Mouse (Mus musculus) urinary bladder, postnatal 4 days (tissue): ENCODE data around the gene Atp1a3.

Experiments used
- DNase-seq, 2 experiments: peaks; one replicate each; pipeline ENCODE4 v3.0.0; 2021 to 2022; ENCODE audit warnings: low spot score in 2 of 2

Atp1a3 gene

GRCm38 (mm10) chr7:25003820-25004388 lies 1.9 kb downstream of the Atp1a3 start:
- no peak for DNase-seq

GRCm38 (mm10) chr7:25003291-25003690 lies 2.5 kb downstream of the Atp1a3 start:
- DNase-seq: no peak

DNA sequence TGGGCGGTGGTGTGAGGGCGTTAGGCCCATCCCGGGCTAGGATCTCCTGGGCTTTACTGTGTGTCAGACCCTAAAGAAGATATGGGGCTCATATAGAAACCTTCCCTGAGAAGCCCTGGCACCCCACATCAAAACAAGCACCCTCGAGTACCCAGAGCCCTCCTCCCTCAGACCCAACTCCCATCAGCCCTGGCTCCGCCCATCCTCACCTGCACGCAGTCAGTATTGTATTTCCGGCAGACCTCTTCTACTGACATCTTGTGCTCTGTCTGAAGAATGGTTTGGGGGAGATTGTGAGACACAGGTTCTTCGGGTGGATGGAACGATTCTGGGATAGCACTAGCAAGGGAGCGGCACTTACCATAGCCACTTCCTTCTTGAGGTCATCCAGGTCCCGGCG lies 5.0 kb downstream of the Atp1a3 start:
- no peak for DNase-seq

GRCm38 (mm10) chr7:25000211-25000610 lies 5.5 kb downstream of the Atp1a3 start:
- no peak for DNase-seq

- DNase-seq: no peak
These were observed 12.7 kb downstream of the Atp1a3 start for GRCm38 (mm10) chr7:24993081-24993480.

DNA sequence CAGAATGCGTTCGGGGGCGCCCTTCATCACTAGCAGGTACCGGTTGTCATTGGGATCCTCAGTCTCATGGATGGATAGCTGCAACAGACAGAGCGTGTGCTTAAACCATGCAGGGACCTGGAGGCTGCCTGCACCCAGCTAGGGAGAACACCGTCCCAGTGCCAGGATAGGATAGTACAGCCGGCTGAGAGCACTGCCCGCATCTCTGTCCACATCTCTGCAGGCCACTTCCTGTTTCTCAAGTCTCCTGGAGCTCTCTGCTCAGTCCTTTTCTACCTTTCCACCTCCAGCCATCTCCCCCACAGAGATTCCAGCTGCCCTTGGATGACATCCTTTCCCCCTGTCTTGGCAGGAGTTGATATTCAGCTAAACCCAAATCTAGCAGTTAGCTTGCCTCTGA lies 15.3 kb downstream of the Atp1a3 start:
- no peak for DNase-seq

GRCm38 (mm10) chr7:24987941-24988340 lies 17.8 kb downstream of the Atp1a3 start:
- DNase-seq: no peak

- no peak for DNase-seq
These were observed 20.0 kb downstream of the Atp1a3 start for GRCm38 (mm10) chr7:24985799-24986198.

GRCm38 (mm10) chr7:24984307-24984706 lies 21.5 kb downstream of the Atp1a3 start:
- no peak for DNase-seq

DNA sequence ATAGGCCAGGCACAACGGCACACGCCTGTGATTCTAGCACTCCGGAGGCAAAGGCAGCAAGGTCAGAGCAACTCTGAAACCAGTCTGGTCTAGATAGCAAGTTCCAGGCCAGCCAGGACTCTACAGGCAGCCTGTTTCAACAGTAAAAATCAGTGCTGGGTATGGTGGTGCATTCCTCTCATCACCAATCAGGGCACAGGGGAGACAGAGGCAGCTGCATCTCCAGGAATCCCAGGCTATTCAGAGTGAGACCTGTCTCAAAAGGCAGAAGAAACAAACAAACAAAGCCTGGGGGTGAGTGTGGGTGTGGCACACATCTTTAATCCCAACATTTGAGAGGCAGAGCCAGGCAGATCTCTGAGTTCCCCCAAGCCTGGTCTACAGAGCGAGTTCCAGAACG lies 22.4 kb downstream of the Atp1a3 start:
- no peak for DNase-seq

- DNase-seq: no peak
These were observed 25.3 kb downstream of the Atp1a3 start for GRCm38 (mm10) chr7:24980439-24980838.

- no peak for DNase-seq
These were observed 27.0 kb downstream of the Atp1a3 start for GRCm38 (mm10) chr7:24978781-24979180.

- DNase-seq: no peak
These were observed 30.7 kb downstream of the Atp1a3 start for GRCm38 (mm10) chr7:24974893-24975595.

DNA sequence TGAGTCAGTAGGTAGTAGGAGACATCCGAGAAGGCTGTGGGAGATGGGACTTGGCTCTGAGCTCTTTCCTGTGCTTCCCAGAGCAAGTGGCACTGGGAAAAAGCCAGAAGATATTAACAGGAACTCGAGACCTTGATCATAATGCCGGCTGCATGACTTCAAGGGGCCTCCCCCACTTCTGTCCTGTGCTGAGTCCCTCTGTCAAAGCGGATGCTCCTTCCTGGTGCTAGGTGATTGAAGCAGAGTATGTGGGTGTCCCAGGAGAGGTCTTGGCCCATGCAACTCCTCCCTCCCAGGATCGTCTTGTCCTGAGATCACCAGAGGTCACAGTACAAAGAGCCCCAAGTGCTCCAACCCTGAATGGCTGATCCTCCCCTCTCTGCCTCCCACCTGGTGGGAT lies 31.9 kb downstream of the Atp1a3 start:
- no peak for DNase-seq

- DNase-seq: no peak
These were observed 32.5 kb downstream of the Atp1a3 start for GRCm38 (mm10) chr7:24973208-24973607.

DNA sequence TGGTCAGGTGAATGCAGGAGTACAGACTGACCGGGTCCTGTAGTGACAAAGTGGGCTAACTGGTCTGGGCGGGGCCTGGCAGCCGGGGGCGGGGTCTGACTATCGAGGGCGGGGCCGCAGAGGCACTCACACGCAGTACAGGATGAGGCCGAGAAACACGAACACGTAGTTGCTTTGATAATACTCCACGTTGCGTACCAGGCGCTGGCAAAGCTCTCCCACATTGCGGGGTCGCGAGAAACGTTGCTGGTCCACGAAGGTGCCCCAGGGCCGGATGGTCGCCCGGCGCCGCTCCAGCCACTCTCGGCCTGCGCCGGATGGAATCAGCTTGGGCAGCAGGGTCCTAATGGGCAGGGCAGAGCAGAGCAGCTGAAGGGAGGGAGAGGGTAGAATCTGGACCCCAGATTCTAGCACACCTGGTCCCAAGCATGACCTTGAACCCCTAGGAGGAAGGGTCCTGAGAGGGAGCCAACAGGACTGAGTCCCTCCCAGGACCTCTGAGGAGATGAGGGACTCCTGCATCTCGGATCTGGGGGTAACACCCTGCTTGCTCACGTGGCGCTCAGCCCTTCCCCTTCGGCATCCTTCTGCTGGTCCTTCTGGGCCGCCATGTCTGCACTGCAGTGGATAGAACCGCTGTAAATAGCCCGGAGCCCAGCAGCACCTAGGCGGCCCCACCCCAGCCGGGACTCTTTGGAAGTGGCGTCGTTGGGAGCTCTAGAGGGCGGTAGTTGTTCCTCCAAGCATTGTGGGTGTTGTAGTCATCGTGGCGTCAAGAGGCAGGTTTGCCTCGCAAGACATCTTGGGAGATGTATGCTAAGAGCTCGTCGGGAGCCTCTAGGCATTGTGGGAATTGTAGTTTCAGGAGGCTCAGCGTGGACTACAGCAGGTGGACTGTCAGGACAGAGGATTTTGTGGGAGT lies 33.5 kb downstream of the Atp1a3 start, which contains the start of gene Rabac1:
TSS of gene Rabac1 (minus strand) at position 783 of the 922 bp plus-strand sequence.
- DNase-seq: peak; percentile 85 to 87

DNA sequence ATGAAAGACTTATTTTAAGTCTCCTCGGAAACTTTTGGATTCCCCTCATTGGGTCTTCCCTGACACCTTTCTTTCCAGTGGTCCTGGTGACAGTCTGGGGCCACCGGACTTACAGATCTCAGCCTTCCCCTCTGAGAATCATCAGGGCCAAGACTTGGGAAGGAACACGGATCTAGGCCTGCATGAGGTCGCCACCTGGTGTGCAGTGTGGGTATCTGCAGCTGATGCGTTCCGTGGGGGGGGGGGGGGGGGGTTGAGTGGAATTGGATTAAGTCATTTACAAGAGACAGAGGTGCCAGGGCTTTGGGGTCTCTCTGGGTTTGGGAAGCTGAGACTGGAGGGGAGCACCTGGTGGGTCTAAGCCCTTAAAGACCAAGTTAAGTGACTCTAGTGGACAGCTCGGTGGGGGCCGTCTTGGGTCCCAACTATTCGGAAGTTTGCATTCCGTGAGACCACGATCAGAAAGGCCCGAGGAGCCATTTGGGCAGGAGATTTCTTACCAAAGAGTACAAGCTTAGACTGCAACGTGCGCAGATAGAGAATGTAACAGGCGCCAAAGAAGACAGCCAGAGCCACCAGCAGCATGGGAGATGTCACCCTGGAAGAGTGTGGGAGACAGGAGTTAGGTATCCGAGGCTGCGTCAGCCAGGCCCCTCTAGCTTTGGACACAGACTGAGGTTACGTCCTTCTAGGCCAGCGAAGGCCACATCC lies 34.3 kb downstream of the Atp1a3 start:
- DNase-seq: no peak

DNA sequence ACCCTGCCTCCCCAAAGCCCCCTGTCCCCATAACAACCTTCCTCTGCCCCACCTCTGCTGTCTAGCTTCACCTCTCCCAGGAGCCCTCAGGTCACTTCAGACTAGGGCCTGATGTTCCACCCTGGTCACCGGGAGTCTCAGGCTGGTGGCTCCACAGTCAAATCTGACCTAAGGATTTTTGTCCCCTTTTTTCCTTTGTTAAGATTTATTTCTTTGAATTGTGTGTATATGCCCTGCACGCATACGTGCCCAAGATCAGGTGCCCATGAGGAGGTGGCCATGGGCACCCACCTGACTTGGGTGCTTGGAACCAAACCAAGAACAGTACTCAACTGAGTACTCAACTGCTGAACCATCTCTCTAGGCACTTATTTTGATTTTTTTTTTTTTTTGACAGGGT lies 35.4 kb downstream of the Atp1a3 start:
- DNase-seq: no peak

GRCm38 (mm10) chr7:24969805-24970204 lies 36.0 kb downstream of the Atp1a3 start:
- DNase-seq: no peak

GRCm38 (mm10) chr7:24968463-24968862 lies 37.3 kb downstream of the Atp1a3 start:
- DNase-seq: no peak

GRCm38 (mm10) chr7:24967966-24968365 lies 37.8 kb downstream of the Atp1a3 start:
- DNase-seq: no peak
